Mouse (Mus musculus) embryonic facial prominence, embryonic 14.5 days (tissue): Measurements from ENCODE around the gene Tgm7. TPM values are rescaled to one million over a fixed set of nuclear protein-coding genes. Genes with fewer than 3 reads are reported as not detected.
"Not testable (repeated sequence)": the region's sequence is repeated elsewhere in the genome, so short reads cannot be mapped to it uniquely, and the experiment has no call there.

Source experiments
- ATAC-seq: fragments of 200-750 bp; cut with Nextera tagmentation; 2 replicates; pipeline ENCODE4 v1.8.0; 2017; ENCODE audit warnings: low read depth, moderate number of reproducible peaks, moderate TSS enrichment
- DNase-seq: peaks from one replicate; pipeline ENCODE4 v3.0.0-alpha.2; 2015; ENCODE audit warnings: low spot score
- H3K27ac ChIP-seq: fragments of 300-500 bp; sonication (generic); replicated peaks from 2 replicates; pipeline ENCODE4 v1.5.1; 2014; ENCODE audit warnings: low read depth, mild to moderate bottlenecking, low read length, moderate library complexity
- H3K27me3 ChIP-seq: fragments of 300-500 bp; sonication (generic); replicated peaks from 2 replicates; pipeline ENCODE4 v1.6.1; 2014; ENCODE audit warnings: low read length; ENCODE audit not compliant: control insufficient read depth, insufficient read depth
- H3K36me3 ChIP-seq: fragments of 300-500 bp; sonication (generic); 2 replicates; pipeline ENCODE4 v1.6.1; 2014; ENCODE audit warnings: low read length, mixed read lengths; ENCODE audit not compliant: control insufficient read depth, insufficient read depth
- H3K4me1 ChIP-seq: fragments of 300-500 bp; sonication (generic); 2 replicates; pipeline ENCODE4 v1.6.1; 2014; ENCODE audit warnings: antibody characterized with exemption, low read length; ENCODE audit not compliant: control insufficient read depth, insufficient read depth
- H3K4me2 ChIP-seq: fragments of 300-500 bp; sonication (generic); 2 replicates; pipeline ENCODE4 v1.6.1; 2014; ENCODE audit warnings: low read depth, mild to moderate bottlenecking, low read length, moderate library complexity, mixed read lengths
- H3K4me3 ChIP-seq: fragments of 300-500 bp; sonication (generic); 2 replicates; pipeline ENCODE4 v1.5.1; 2014; ENCODE audit warnings: low read depth, mild to moderate bottlenecking, low read length
- H3K9ac ChIP-seq: fragments of 300-500 bp; sonication (generic); 2 replicates; pipeline ENCODE4 v1.6.1; 2014; ENCODE audit warnings: low read depth, mild to moderate bottlenecking, low read length, moderate library complexity, mixed read lengths
- H3K9me3 ChIP-seq: fragments of 300-500 bp; sonication (generic); 2 replicates; pipeline ENCODE4 v1.6.1; 2016; ENCODE audit warnings: low read length; ENCODE audit not compliant: control insufficient read depth
- WGBS: fragments of 180-500 bp; shearing (Covaris S2); extraction: QIAGEN DNeasy Blood & Tissue Kit; methylation state at CpG from one replicate; pipeline ENCODE4 v1.1.7; 2014; 5-methylcytosine and 5-hydroxymethylcytosine counted together
- polyA plus RNA-seq: library from polyadenylated mRNA; unstranded; fragments of >200 nt; fragmentation: Nextera tagmentation; extraction: Ambion mirVana; gene quantifications from 2 replicates; pipeline ENCODE4 v1.2.1, GENCODE M21; 2014

Tgm7 gene
- polyA plus RNA-seq, 1 experiment from 2014 or later = not detected

GRCm38 (mm10) chr2:121132822-121133221, 23.2 kb upstream of the Tgm7 start:
- WGBS = 90% methylated on average over 1 of the region's 1 CpGs
- ATAC-seq (no peak), DNase-seq (no peak)
- Histone ChIP-seq H3K27me3 (no peaks in the 10 kb centered on the region), H3K4me2 (no peak overlapping the region), H3K9ac (no peak overlapping the region), H3K4me1 (no peaks in the 10 kb centered on the region; the same call in 1 of the 2 replicates), H3K4me3 (no peak overlapping the region), H3K27ac (no peak overlapping the region), H3K9me3 (no peaks in the 10 kb centered on the region), H3K36me3 (peaks cover 5% of the 10 kb centered on the region; the same call in 1 of the 2 replicates)

GRCm38 (mm10) chr2:121128865-121129620, 19.4 kb upstream of the Tgm7 start:
- no peak overlapping the region for H3K27ac ChIP-seq
- no peak overlapping the region for H3K9ac ChIP-seq
- WGBS = 62% methylated on average over 9 of the region's 9 CpGs
- no peaks in the 10 kb centered on the region for H3K36me3 ChIP-seq
- H3K27me3 ChIP-seq = no peaks in the 10 kb centered on the region
- ATAC-seq = no peak; the same call in 1 of the 2 replicates
- DNase-seq = peak; percentile 10
- H3K4me2 ChIP-seq = no peak overlapping the region
- H3K4me1 ChIP-seq = no peaks in the 10 kb centered on the region
- H3K4me3 ChIP-seq = no peak overlapping the region
- no peaks in the 10 kb centered on the region for H3K9me3 ChIP-seq

GRCm38 (mm10) chr2:121127536-121127935, 17.9 kb upstream of the Tgm7 start:
- Histone ChIP-seq H3K4me1 (no peaks in the 10 kb centered on the region), H3K4me2 (no peak overlapping the region), H3K27ac (no peak overlapping the region), H3K27me3 (no peaks in the 10 kb centered on the region), H3K9me3 (no peaks in the 10 kb centered on the region), H3K4me3 (no peak overlapping the region), H3K9ac (no peak overlapping the region), H3K36me3 (no peaks in the 10 kb centered on the region)
- DNase-seq (no peak), ATAC-seq (no peak)
- WGBS = 67% methylated on average over 1 of the region's 1 CpGs

- not testable (repeated sequence) for ATAC-seq, DNase-seq, H3K4me1 ChIP-seq, H3K4me3 ChIP-seq, H3K27ac ChIP-seq, H3K36me3 ChIP-seq, H3K9me3 ChIP-seq, H3K4me2 ChIP-seq, H3K9ac ChIP-seq, H3K27me3 ChIP-seq
- 90% methylated on average over 5 of the region's 5 CpGs for WGBS
Observed at GRCm38 (mm10) chr2:121126302-121126701, 16.7 kb upstream of the Tgm7 start.

GRCm38 (mm10) chr2:121119260-121119659, 9.7 kb upstream of the Tgm7 start:
- Histone ChIP-seq H3K4me2 (no peak overlapping the region), H3K4me1 (no peaks in the 10 kb centered on the region), H3K27ac (no peak overlapping the region), H3K9me3 (no peaks in the 10 kb centered on the region), H3K36me3 (no peaks in the 10 kb centered on the region), H3K9ac (no peak overlapping the region), H3K4me3 (no peak overlapping the region), H3K27me3 (no peaks in the 10 kb centered on the region)
- ATAC-seq = no peak
- DNase-seq = no peak
- 89% methylated on average over 3 of the region's 3 CpGs for WGBS

GRCm38 (mm10) chr2:121115418-121115817, 5.8 kb upstream of the Tgm7 start:
- no peak overlapping the region for H3K4me2 ChIP-seq
- ATAC-seq (no peak), DNase-seq (no peak)
- H3K36me3 ChIP-seq = no peaks in the 10 kb centered on the region
- H3K27ac ChIP-seq = no peak overlapping the region
- H3K9me3 ChIP-seq = no peaks in the 10 kb centered on the region
- H3K4me1 ChIP-seq = no peaks in the 10 kb centered on the region
- H3K4me3 ChIP-seq = no peak overlapping the region
- 88% methylated on average over 2 of the region's 2 CpGs for WGBS
- H3K27me3 ChIP-seq = no peaks in the 10 kb centered on the region
- no peak overlapping the region for H3K9ac ChIP-seq

GRCm38 (mm10) chr2:121105940-121106339, 3.7 kb downstream of the Tgm7 start:
- Histone ChIP-seq H3K27me3 (no peaks in the 10 kb centered on the region), H3K9ac (no peak overlapping the region), H3K4me2 (no peak overlapping the region), H3K36me3 (no peaks in the 10 kb centered on the region), H3K4me1 (no peaks in the 10 kb centered on the region), H3K4me3 (no peak overlapping the region), H3K9me3 (no peaks in the 10 kb centered on the region), H3K27ac (no peak overlapping the region)
- DNase-seq (no peak), ATAC-seq (peak; percentile 65; the same call in 1 of the 2 replicates)

- 22% methylated on average over 9 of the region's 9 CpGs for WGBS
- Histone ChIP-seq H3K36me3 (no peaks in the 10 kb centered on the region), H3K27ac (no peak overlapping the region), H3K9me3 (no peaks in the 10 kb centered on the region), H3K9ac (no peak overlapping the region), H3K4me2 (no peak overlapping the region), H3K27me3 (no peaks in the 10 kb centered on the region), H3K4me1 (no peaks in the 10 kb centered on the region), H3K4me3 (no peak overlapping the region)
- ATAC-seq = no peak
- DNase-seq = peak; percentile 82
Observed at GRCm38 (mm10) chr2:121102051-121102450, 7.5 kb downstream of the Tgm7 start.

- no peak overlapping the region for H3K4me3 ChIP-seq
- WGBS = 73% methylated on average over 4 of the region's 4 CpGs
Observed at GRCm38 (mm10) chr2:121089751-121090150, 19.8 kb downstream of the Tgm7 start.

More at GRCm38 (mm10) chr2:121089751-121090150, 19.8 kb downstream of the Tgm7 start:
- no peak overlapping the region for H3K9ac ChIP-seq
- ATAC-seq (no peak), DNase-seq (no peak)
- no peaks in the 10 kb centered on the region for H3K36me3 ChIP-seq
- no peak overlapping the region for H3K27ac ChIP-seq
- H3K27me3 ChIP-seq = no peaks in the 10 kb centered on the region
- no peak overlapping the region for H3K4me2 ChIP-seq
- no peaks in the 10 kb centered on the region for H3K9me3 ChIP-seq
- H3K4me1 ChIP-seq = no peaks in the 10 kb centered on the region; the same call in 1 of the 2 replicates
